Mouse (Mus musculus) MEL (cell line): Measurements from ENCODE around the gene Gm20671.

Experiments
- CTCF ChIP-seq, 3 experiments: IDR thresholded peaks in 2 of 3; conservative IDR thresholded peaks in 1 of 3; 2 replicates each; pipeline ENCODE4 v1.5.1; 2011 to 2012; ENCODE audit warnings: low read length in 3 of 3, low read depth in 2 of 3, mild to moderate bottlenecking in 2 of 3, improper control_type of control experiment in 1 of 3, inconsistent platforms in 1 of 3, mixed read lengths in 1 of 3, moderate library complexity in 1 of 3; ENCODE audit not compliant: control insufficient read depth in 1 of 3, insufficient read depth in 1 of 3, poor library complexity in 1 of 3, severe bottlenecking in 1 of 3
- GABPA ChIP-seq: IDR thresholded peaks from 2 replicates; pipeline ENCODE4 v1.6.1; 2012; ENCODE audit warnings: low read depth, mild to moderate bottlenecking, inconsistent platforms, low read length, improper control_type of control experiment, moderate library complexity
- SIN3A ChIP-seq: IDR thresholded peaks from 2 replicates; pipeline ENCODE4 v1.6.1; 2012; ENCODE audit warnings: low read length, improper control_type of control experiment, inconsistent platforms

- peak; percentile 27; the same call in 1 of the 2 replicates for TF ChIP-seq SIN3A
- TF ChIP-seq CTCF (IDR thresholded peaks at IDR 0.05 in 2 of 3, conservative IDR thresholded peaks at IDR 0.05 in 1 of 3; ENCODE audit: control insufficient read depth in 1 of 3, insufficient read depth in 1 of 3, low read depth in 2 of 3, low read length in 3 of 3, poor library complexity in 1 of 3, severe bottlenecking in 1 of 3) = no peak
- no peak for TF ChIP-seq GABPA
Observed at GRCm38 (mm10) chr5:32761566-32762140, 65.3 kb downstream of the Gm20671 start.
